Mouse (Mus musculus): ENCODE measurements around the gene H2afj.

The H2afj gene

DNA sequence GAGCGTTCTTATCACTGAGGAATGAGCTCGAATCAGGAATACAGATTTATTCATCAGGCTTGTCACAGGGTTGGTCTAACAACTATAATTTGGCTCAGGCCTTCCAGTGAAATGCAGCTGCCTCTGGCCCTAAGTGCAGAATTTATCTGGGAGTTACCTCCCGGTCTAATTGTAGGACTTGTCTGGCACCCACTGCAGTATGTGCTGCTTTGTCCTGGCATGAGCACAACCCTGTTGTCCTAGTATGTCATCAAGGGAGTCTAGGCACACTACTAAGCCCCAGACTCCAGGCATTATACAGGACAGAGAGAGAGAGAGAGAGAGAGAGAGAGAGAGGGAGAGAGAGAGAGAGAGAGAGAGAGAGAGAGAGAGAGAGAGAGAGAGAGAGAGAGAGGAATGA, 29.3 kb downstream of the H2afj start:
- no peak for ATAC-seq (ENCODE audit: insufficient number of reproducible peaks, low FRiP score, low TSS enrichment)

DNA sequence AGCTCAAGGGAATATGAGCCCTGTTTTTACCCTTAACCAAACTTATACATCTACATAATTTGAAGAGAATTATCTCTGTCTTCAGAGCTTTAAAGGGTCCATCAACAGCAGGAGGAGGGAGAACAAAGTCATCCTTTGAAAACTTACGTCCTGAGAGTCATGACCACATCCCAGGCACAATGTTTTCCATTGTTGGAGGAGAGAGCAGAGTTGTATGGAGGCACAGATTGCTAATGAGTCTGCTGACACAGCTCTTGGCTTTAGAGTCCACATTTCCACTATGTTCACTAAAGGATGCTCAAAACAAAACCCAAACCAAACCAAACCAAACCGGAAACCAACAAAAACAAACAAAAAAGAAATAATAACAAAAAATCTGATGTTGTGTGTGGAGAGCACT, 36.9 kb downstream of the H2afj start:
- no peak for ATAC-seq (ENCODE audit: insufficient number of reproducible peaks, low FRiP score, low TSS enrichment)

DNA sequence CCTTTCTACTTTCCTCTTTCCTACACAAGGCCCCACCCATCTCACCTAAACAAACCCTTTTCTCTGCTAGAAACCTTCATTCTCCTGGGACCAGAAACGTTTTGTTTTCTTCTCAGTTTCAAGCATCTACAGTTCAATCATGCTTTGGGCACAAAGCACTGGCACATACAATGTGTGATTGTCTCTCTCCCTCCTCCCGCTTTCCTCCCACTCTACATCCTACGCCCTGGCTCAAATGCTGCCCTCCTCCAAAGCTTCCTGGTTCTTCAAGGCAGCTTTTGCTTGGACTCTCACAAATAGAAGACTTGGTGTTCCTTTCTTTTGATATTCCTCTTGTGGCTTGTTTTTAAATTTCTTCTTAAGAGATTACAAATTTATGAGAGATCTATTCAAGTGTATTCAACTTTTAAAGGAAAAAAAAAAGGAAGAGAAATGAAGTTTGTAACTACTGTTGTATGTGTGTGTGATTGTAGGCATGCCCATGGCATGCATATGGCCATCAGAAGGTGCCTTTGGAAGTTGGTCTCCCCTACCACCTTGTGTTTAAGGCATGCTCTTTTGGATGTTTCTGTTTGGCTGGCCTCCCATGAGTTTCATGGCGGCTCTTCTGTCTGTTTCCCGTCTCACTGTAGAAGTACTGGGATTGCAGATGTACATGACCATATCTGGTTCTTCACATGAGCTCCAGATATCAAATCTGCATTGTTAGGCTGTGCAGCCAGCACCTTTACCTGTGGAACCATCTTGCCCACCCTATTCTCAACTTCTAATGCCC, 37.8 kb downstream of the H2afj start:
- ATAC-seq (ENCODE audit: insufficient number of reproducible peaks, low FRiP score, low TSS enrichment): no peak

DNA sequence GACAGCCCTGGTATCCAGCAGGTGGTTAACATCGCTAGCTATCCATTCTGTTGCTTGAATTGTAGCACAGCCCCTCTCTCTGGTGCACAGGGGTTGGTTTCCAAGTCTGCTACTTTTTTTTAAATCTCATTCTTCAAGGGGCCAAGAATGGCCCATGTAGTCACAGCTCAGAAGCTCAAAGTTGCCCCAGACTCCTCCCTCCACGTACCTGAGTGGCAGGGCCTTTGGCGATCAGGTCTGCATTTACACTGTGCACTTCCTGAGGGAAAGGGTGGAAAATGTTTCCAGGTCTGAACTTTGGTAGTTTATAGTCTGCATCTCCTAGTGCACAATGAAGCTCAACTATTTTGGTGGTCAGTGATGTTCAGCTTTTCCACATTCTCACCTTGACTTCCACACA, 39.2 kb downstream of the H2afj start:
- ATAC-seq (ENCODE audit: insufficient number of reproducible peaks, low FRiP score, low TSS enrichment): no peak

DNA sequence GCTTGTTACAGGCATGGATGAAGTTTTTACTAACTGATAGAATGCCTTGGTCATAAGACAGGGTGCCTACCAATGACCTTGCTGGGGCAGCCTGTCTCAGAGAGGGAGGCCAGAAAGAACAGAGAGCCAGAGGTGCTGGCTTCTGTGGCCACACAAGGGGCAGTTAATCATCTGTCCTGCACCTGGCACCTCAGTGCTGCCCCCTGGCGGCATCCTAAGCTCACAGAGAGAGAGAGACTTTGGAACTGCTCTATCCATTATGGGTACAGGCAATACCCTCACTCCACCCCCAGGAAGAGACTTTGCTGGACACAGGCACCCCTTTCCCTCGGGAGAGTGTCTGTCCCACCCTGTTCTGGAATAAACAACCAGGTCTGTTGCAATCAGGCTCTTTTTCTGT, 39.7 kb downstream of the H2afj start:
- no peak for ATAC-seq (ENCODE audit: insufficient number of reproducible peaks, low FRiP score, low TSS enrichment)

DNA sequence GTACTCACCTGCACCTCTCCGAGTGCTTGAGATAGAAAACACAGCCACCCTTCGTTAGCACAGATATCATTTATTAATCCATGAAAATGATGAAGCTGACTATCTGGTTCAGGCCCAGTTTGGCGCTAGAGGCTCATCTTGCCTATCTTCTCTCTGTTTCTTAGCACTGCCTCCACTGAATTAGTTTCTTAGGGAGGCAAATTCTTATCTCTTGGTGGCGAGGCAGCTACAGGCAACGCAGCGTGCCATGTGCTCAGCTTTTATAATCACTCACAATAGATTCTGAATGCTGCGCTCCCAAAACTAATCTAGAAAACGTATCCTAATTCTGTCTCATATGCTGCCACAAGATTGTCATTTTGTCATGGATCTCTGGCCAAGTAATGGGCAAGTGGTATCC, 40.4 kb downstream of the H2afj start:
- no peak for ATAC-seq (ENCODE audit: insufficient number of reproducible peaks, low FRiP score, low TSS enrichment)

DNA sequence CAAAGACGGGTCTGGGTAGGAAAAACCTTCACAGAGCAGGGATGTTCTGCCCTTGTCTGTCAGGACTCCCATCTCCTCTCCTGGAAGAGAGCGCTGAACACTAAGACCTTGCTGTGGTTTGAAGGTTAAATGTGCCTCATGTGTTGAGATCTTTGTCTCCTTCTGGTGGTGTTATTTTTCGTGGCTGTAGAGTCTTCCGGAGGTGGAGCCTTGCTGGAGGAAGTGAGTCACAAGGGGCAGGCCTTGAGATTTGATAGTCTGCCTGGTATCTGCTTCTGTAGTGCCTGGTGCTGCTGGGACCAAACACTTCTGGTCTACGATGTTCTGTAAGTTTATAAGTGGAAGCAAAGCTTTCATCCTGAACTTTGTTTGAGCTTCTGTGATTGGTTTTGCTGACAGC, 40.9 kb downstream of the H2afj start:
- no peak for ATAC-seq (ENCODE audit: insufficient number of reproducible peaks, low FRiP score, low TSS enrichment)

DNA sequence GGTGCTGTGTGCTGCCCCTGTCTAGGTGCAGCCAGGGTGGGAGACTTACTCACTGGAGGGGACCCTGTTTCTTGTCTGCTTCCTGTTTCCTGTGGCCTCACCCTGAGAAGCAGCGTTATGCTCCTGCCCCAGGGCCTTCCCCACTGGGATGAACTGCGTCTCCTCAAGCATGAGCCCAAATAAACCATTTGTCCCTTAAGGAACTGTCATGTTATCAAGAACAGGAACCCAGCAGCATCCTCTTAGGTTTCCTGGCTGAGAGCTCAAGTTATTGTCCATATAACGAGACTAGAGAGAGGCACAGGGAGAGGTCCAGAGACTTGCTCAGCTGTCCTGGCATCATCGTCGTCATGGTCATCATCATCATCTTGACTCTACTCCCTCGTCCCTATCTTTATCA, 42.2 kb downstream of the H2afj start:
- no peak for ATAC-seq (ENCODE audit: insufficient number of reproducible peaks, low FRiP score, low TSS enrichment)

DNA sequence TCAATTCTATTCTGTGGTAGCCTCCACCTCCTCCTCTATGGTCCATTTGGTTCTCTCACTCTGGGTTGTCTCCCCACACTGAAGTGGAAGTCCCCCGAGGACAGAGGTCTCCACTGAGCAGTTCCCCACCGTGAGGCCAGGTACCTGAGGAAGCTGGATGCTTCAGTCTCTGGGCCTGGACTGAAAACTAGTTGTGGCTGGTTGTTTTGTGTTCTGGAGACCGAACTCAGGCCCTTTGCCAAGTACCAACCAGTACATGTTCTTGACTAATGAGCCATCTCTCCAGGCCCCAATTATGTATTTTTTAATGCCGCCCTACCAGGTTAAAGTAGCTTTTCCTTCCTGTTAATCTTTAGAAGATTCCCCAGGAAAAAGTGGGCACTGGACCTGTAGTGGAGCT, 44.3 kb downstream of the H2afj start:
- no peak for ATAC-seq (ENCODE audit: insufficient number of reproducible peaks, low FRiP score, low TSS enrichment)

DNA sequence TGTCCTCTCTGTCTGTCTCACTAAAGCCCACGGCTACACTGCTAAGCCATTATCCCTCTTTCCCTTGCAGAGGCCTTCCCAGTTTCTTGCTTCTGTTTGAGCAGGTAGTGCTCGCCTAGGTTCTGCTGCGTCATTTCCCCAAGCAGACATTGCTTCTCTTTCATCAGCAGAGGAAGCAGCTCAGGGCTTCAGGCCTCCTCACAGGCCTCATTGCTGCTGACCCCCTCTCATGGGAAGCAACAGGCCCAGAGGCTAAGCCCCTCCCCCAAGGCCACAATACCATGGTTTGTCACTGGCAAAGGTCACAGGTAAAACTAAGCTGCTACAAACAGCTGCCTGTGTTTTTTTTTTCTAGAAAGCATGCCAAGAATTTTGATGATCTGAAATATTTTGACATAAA, 44.7 kb downstream of the H2afj start:
- ATAC-seq (ENCODE audit: insufficient number of reproducible peaks, low FRiP score, low TSS enrichment): no peak

DNA sequence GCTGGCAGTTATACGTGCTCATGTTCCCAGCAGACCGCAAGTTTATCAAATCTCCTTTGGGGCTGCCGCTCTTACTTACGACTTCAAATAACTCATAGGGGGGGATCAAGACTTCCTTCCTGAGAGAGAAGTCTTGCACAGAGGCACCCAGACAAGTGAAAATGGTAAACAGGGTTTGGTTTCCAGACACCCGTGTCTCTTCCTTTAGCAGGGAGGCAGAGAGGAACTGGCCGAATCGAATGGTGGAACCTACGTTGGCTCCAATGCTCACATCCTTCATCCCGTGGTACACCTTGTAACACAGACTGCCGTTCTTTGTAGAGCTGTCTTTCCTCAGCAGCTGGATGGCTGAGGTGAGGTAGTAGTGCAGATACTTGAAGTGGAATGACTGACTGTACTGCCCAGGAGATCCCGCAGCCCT, 46.3 kb downstream of the H2afj start:
- no peak for ATAC-seq (ENCODE audit: insufficient number of reproducible peaks, low FRiP score, low TSS enrichment)

DNA sequence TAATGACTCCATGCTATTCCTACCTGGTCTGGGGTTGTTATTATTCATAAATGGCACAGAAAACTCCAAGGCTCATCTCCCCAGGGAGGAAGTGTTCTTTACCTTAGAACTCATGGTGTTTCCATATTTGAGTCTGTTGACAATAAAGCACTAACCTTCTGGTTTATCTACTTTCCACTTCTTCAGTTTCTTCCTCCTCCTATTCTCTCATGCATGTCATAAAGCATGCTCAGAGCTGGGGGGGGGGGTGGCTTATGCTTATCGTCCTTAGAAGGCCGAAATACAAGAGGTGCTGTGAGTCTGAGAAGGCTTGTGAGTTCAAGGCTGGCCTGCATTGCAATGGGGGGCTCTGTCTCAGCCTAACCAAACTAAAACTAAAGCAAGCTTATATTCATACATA, 47.1 kb downstream of the H2afj start:
- no peak for ATAC-seq (ENCODE audit: insufficient number of reproducible peaks, low FRiP score, low TSS enrichment)

DNA sequence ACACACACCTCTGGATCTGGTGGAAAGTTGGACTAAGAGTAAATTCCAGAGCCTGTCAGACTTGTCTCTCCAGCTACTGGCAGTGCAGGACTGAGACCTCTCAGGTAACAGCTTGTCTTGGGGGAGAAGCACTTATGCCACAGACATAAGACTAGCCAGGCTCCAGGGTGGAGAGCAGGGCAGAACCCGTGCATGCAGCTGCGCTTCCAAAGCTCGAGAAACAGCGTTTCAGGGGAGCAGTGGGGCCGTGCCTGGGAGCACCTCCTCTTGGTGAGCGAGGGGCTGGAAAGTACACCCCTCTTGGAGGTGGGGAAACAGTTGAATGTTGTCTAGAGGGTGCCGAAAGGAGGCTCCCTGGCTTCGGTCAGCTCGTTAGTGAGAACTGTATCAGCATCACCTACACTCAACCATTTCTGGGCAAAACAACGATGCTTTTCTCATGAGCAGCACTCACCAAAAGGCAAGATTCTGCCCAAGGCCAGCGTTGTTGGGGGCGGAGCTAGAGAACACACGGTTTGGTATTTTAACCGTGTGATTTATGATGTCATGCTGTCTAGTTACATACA, 48.1 kb downstream of the H2afj start:
- ATAC-seq (ENCODE audit: insufficient number of reproducible peaks, low FRiP score, low TSS enrichment): no peak

DNA sequence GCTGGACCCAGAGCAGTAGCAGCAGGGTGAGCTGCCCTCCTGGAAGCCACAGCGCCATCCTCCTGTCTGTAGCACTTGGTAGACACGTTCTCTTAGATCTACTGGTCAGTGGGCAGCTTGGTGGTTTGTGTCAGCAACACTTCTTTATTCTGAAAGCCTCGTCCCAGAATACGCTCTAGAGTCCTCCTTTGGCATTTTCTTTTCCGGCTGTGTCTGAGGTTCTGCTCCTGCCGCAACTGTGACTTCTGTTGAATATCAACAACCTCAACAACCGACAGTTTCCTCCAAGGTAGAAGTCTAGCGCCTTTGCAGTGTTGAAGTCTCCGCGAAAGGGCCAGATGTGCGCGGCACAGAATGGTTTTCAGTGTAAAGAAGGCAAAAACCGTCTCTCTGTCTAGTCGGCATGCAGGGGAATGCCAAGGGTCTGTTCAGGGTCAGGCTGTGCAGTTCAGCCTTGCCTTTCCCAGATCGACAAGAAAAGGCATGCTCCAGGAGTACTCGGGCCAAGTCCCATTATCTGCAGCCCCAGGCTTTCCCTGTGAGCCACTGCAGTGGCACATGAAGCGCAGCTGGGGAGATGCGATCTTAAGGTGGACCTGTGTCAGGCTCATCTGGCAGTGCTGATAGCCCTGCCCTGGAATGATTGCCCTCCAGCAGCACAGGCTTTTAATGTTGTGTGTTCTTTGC, 49.3 kb downstream of the H2afj start, which contains the start of gene Art4:
Art4 (minus strand) TSS at position 548 of the 687 bp plus-strand sequence.
- no peak for ATAC-seq (ENCODE audit: insufficient number of reproducible peaks, low FRiP score, low TSS enrichment)

DNA sequence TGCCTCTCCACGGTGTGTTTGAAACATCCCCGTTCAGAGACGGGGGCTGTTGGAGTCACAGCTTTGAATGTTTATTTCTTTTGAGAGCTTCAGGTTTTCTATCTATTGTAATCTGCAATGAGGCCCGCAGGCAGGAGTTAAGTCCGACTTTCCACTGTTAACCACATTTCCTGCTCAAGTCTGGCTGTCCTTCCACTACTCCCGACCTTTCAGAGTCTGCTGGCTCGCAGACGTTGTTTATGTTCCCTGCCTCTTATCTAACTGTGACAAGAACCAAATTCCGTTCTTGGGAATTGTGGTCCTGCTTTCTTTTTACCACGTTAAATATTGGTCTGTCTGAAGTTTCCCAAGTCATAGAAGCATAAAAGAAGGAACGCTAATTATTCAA, 49.8 kb downstream of the H2afj start:
- no peak for ATAC-seq (ENCODE audit: insufficient number of reproducible peaks, low FRiP score, low TSS enrichment)

DNA sequence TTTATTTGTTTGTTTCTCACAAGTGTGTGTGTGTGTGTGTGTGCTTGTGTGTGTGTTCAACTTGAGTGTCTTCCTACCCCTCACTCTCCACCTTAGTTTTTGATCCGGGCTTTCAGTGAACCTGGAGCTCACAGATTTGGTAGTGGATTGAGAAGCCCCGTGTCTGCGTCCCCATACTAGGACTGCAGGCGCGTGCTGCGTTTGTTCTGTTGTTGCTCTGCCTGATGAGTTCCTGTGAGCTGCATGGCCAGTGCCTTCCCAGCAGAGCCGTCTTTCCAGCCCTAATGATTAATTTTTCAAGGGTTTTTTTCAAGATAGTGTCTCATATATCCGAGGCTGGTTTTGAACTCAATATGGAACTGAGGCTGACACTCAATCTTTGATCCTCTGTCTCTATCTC, 50.4 kb downstream of the H2afj start:
- no peak for ATAC-seq (ENCODE audit: insufficient number of reproducible peaks, low FRiP score, low TSS enrichment)

Data from cerebellum, adult (tissue).